ENCODE assay signal across 8 mouse cellular contexts in genomic region chr3:68056373-68057275, GRCm38 (mm10). TPM values are rescaled to one million over a fixed set of nuclear protein-coding genes. Genes with fewer than 3 reads are reported as not detected.
A peak's percentile ranks its signal among the peaks of the same experiment; 100 is the strongest.
DNase-seq lines count a peak whose midpoint lies in the region; ATAC-seq and TF ChIP-seq lines count a peak whose summit lies in the region.

No protein-coding gene starts in this region.

- no peak overlapping the region for H3K27ac ChIP-seq in embryonic facial prominence, embryonic 10.5 days (replicated peaks)
- no peak overlapping the region for H3K27ac ChIP-seq in heart, embryonic 11.5 days (ENCODE audit: low read depth, low read length)
- no peak overlapping the region for H3K27ac ChIP-seq in kidney, embryonic 14.5 days (ENCODE audit: low read depth, low read length)
- H3K27ac ChIP-seq in liver, embryonic 11.5 days (ENCODE audit: low read depth, low read length), result no peak overlapping the region

- ATAC-seq in heart, embryonic 11.5 days (replicated peaks; ENCODE audit: insufficient number of reproducible peaks, low FRiP score, low TSS enrichment), result no peak
- ATAC-seq in kidney, embryonic 14.5 days (ENCODE audit: low FRiP score, low TSS enrichment), result no peak
- no peak for ATAC-seq in liver, embryonic 11.5 days (replicated peaks; ENCODE audit: low FRiP score)

- H3K4me2 ChIP-seq in heart, embryonic 11.5 days, result peak overlapping the region; percentile 40
- peak overlapping the region; percentile 15; the same call in 1 of the 2 replicates for H3K4me2 ChIP-seq in kidney, embryonic 14.5 days (replicated peaks; ENCODE audit: low read depth, low read length)
- H3K4me2 ChIP-seq in liver, embryonic 11.5 days, result peak overlapping the region; percentile 51
- peak overlapping the region; percentile 81 for H3K4me2 ChIP-seq in myocyte (ENCODE audit: low read depth)

- H3K36me3 ChIP-seq in embryonic facial prominence, embryonic 10.5 days (replicated peaks), result no peaks in the 10 kb centered on the region
- no peaks in the 10 kb centered on the region for H3K36me3 ChIP-seq in heart, embryonic 11.5 days (ENCODE audit: control insufficient read depth, insufficient read depth, low read length)
- no peaks in the 10 kb centered on the region for H3K36me3 ChIP-seq in kidney, embryonic 14.5 days (ENCODE audit: control insufficient read depth, insufficient read depth, low read length)
- no peaks in the 10 kb centered on the region for H3K36me3 ChIP-seq in liver, embryonic 11.5 days (ENCODE audit: control insufficient read depth, insufficient read depth, low read length)
- no peaks in the 10 kb centered on the region for H3K36me3 ChIP-seq in myocyte (ENCODE audit: control insufficient read depth, insufficient read depth)

- peak overlapping the region; percentile 38 for H3K4me3 ChIP-seq in embryonic facial prominence, embryonic 10.5 days
- H3K4me3 ChIP-seq in heart, embryonic 11.5 days (ENCODE audit: low read depth, low read length), result peak overlapping the region; percentile 12
- H3K4me3 ChIP-seq in kidney, embryonic 14.5 days (ENCODE audit: low read length), result peak overlapping the region; percentile 11; the same call in 1 of the 2 replicates
- H3K4me3 ChIP-seq in liver, embryonic 11.5 days (ENCODE audit: low read depth, low read length), result peak overlapping the region; percentile 31
- H3K4me3 ChIP-seq in myocyte, result peak overlapping the region; percentile 22

- 58% methylated on average over 23 of the region's 23 CpGs for WGBS in embryonic facial prominence, embryonic 10.5 days
- WGBS in heart, embryonic 11.5 days (ENCODE audit: insufficient replicate concordance), result 48% methylated on average over 23 of the region's 23 CpGs
- 54% methylated on average over 23 of the region's 23 CpGs for WGBS in kidney, embryonic 14.5 days
- 51% methylated on average over 23 of the region's 23 CpGs for WGBS in liver, embryonic 11.5 days

- no peak overlapping the region for H3ac ChIP-seq in myocyte (ENCODE audit: control insufficient read depth, insufficient read length)

- peak; percentile 42 for DNase-seq in A20 (ENCODE audit: low read depth, low spot score)
- DNase-seq in adrenal gland, adult 8-10 months, result peak; percentile 22
- DNase-seq in embryonic facial prominence, embryonic 10.5 days (ENCODE audit: low spot score), result peak; percentile 71
- peak; percentile 56 for DNase-seq in liver, embryonic 11.5 days (ENCODE audit: low spot score)
- DNase-seq in spleen, postnatal 4 days (ENCODE audit: low spot score in 2 of 2), result peak; percentile 42 to 80

- no peaks in the 10 kb centered on the region; the same call in 1 of the 2 replicates for H3K27me3 ChIP-seq in embryonic facial prominence, embryonic 10.5 days (replicated peaks; ENCODE audit: low read depth, poor library complexity, severe bottlenecking)
- H3K27me3 ChIP-seq in heart, embryonic 11.5 days (ENCODE audit: control insufficient read depth, insufficient read depth, low read length), result no peaks in the 10 kb centered on the region
- no peaks in the 10 kb centered on the region for H3K27me3 ChIP-seq in kidney, embryonic 14.5 days (ENCODE audit: control insufficient read depth, insufficient read depth, low read length)
- H3K27me3 ChIP-seq in liver, embryonic 11.5 days (replicated peaks; ENCODE audit: control insufficient read depth, insufficient read depth, low read length), result no peaks in the 10 kb centered on the region; the same call in 1 of the 2 replicates
- H3K27me3 ChIP-seq in myocyte (ENCODE audit: control insufficient read depth, insufficient read depth, insufficient read length), result no peaks in the 10 kb centered on the region

- no peak for TF ChIP-seq POLR2A in myocyte (IDR thresholded peaks at IDR 0.05; ENCODE audit: insufficient read length, low read depth)

- H3K4me1 ChIP-seq in embryonic facial prominence, embryonic 10.5 days, result no peaks in the 10 kb centered on the region
- no peaks in the 10 kb centered on the region for H3K4me1 ChIP-seq in heart, embryonic 11.5 days (ENCODE audit: control insufficient read depth, insufficient read depth, low read length)
- no peaks in the 10 kb centered on the region for H3K4me1 ChIP-seq in kidney, embryonic 14.5 days (ENCODE audit: control insufficient read depth, insufficient read depth, low read length)
- H3K4me1 ChIP-seq in liver, embryonic 11.5 days (replicated peaks; ENCODE audit: control insufficient read depth, insufficient read depth, low read length), result no peaks in the 10 kb centered on the region; the same call in 1 of the 2 replicates

- no peaks in the 10 kb centered on the region for H3K9me3 ChIP-seq in embryonic facial prominence, embryonic 10.5 days
- H3K9me3 ChIP-seq in heart, embryonic 11.5 days (replicated peaks; ENCODE audit: control insufficient read depth, low read length), result no peaks in the 10 kb centered on the region
- no peaks in the 10 kb centered on the region for H3K9me3 ChIP-seq in kidney, embryonic 14.5 days (ENCODE audit: control insufficient read depth, low read length)
- H3K9me3 ChIP-seq in liver, embryonic 11.5 days (ENCODE audit: control insufficient read depth, low read length), result no peaks in the 10 kb centered on the region

- H3K79me2 ChIP-seq in myocyte (ENCODE audit: control insufficient read depth, insufficient read depth), result no peaks in the 10 kb centered on the region

- H3K9ac ChIP-seq in heart, embryonic 11.5 days (ENCODE audit: low read depth, low read length), result 0 out of 2 replicates have a peak overlapping the region, but pooled peaks have one; percentile 29
- no peak overlapping the region for H3K9ac ChIP-seq in kidney, embryonic 14.5 days (ENCODE audit: low read depth, low read length)
- no peak overlapping the region for H3K9ac ChIP-seq in liver, embryonic 11.5 days (ENCODE audit: low read depth, low read length)

TF ChIP-seq in myocyte, 11 proteins besides CTCF, POLR2A, EP300 and RAD21:
- TF ChIP-seq POLR2AphosphoS2 (IDR thresholded peaks at IDR 0.05; ENCODE audit: insufficient read length, low read depth) (no peak), E2F4 (IDR thresholded peaks at IDR 0.05; ENCODE audit: insufficient read depth) (no peak), MAX (IDR thresholded peaks at IDR 0.05; ENCODE audit: low read depth) (no peak), CEBPB (IDR thresholded peaks at IDR 0.05; ENCODE audit: insufficient read depth, poor library complexity, severe bottlenecking) (no peak), TCF3 (IDR thresholded peaks at IDR 0.05; ENCODE audit: insufficient read length, low read depth) (no peak), TCF12 (IDR thresholded peaks at IDR 0.05; ENCODE audit: insufficient read depth, poor library complexity, severe bottlenecking) (no peak), USF1 (IDR thresholded peaks at IDR 0.05; ENCODE audit: low read depth) (no peak), MYOG (IDR thresholded peaks at IDR 0.05; ENCODE audit: control insufficient read depth in 1 of 3, insufficient read depth in 1 of 3, insufficient read length in 2 of 3, low read depth in 2 of 3) (no peak), MYOD1 (IDR thresholded peaks at IDR 0.05; ENCODE audit: control insufficient read depth in 1 of 3, insufficient read length in 2 of 3, low read depth in 2 of 3) (no peak), REST (IDR thresholded peaks at IDR 0.05; ENCODE audit: insufficient read depth, insufficient read length) (no peak), SRF (IDR thresholded peaks at IDR 0.05; ENCODE audit: control insufficient read depth, insufficient read length, low read depth) (no peak)

RNA-seq across cellular contexts. Expression of gene Schip1, which starts 8.0 kb away (rescaled TPM):
- 1 to 10 TPM; 7.6 to 8.7 (median 8.6) TPM for total RNA-seq in adrenal gland, adult 8-10 months (2022)
- 37.8 and 39.4 TPM in 2 replicates for polyA plus RNA-seq in embryonic facial prominence, embryonic 10.5 days (2016; fragmentation: Nextera tagmentation; extraction: Ambion mirVana)
- polyA plus RNA-seq in heart, embryonic 11.5 days (2014; fragmentation: Nextera tagmentation; extraction: Ambion mirVana), result 68.8 and 73.5 TPM in 2 replicates
- polyA plus RNA-seq in kidney, embryonic 14.5 days (2014; fragmentation: Nextera tagmentation; extraction: Ambion mirVana), result 50.1 and 52.2 TPM in 2 replicates
- polyA plus RNA-seq in liver, embryonic 11.5 days (2014; fragmentation: Nextera tagmentation; extraction: Ambion mirVana), result 9.8 and 10.6 TPM in 2 replicates
- 23.3 TPM for polyA plus RNA-seq in myocyte (2012; fragmentation: generic; extraction: Trizol)

Comparison
In these comparisons a context has a peak if more than half of its experiments do, and no peak if none do; other contexts are left out.
1. H3K4me2 ChIP-seq: peak in every context shown above with its lines; median percentile 81 in myocyte; 51 in liver, embryonic 11.5 days; 40 in heart, embryonic 11.5 days; 15 in kidney, embryonic 14.5 days.